Mouse (Mus musculus) thymus, adult 2 months (tissue): ENCODE results near the gene Pik3c2a. TPM values are rescaled to one million over a fixed set of nuclear protein-coding genes. Genes with fewer than 3 reads are reported as not detected.
A peak's percentile ranks its signal among the peaks of the same experiment; 100 is the strongest.

ENCODE experiments used
- DNase-seq: peaks from one replicate; pipeline ENCODE4 v3.0.0; 2021
- H3K27ac ChIP-seq: fragments of 200-500 bp; 2 replicates; pipeline ENCODE4 v1.5.1; 2012; ENCODE audit warnings: low read length, control low read depth; ENCODE audit not compliant: control insufficient read depth, insufficient read depth
- H3K27me3 ChIP-seq: fragments of 200-500 bp; 2 replicates; pipeline ENCODE4 v1.6.1; 2012; ENCODE audit warnings: mild to moderate bottlenecking, low read length, moderate library complexity, mixed read lengths; ENCODE audit not compliant: control insufficient read depth, insufficient read depth
- H3K36me3 ChIP-seq: fragments of 200-500 bp; 2 replicates; pipeline ENCODE4 v1.6.1; 2012; ENCODE audit warnings: mild to moderate bottlenecking, low read length, moderate library complexity; ENCODE audit not compliant: control insufficient read depth, insufficient read depth
- H3K4me1 ChIP-seq: fragments of 200-500 bp; replicated peaks from 2 replicates; pipeline ENCODE4 v1.6.1; 2012; ENCODE audit warnings: low read length; ENCODE audit not compliant: control insufficient read depth, insufficient read depth
- H3K4me3 ChIP-seq: fragments of 200-500 bp; 2 replicates; pipeline ENCODE4 v1.5.1; 2012; ENCODE audit warnings: mild to moderate bottlenecking, low read length, control low read depth, moderate library complexity; ENCODE audit not compliant: control insufficient read depth, insufficient read depth
- CTCF ChIP-seq: fragments of 200-500 bp; IDR thresholded peaks from 2 replicates; pipeline ENCODE4 v1.5.1; 2012; ENCODE audit warnings: mild to moderate bottlenecking, control low read depth, low read length, moderate library complexity, borderline replicate concordance; ENCODE audit not compliant: control insufficient read depth, poor library complexity, insufficient read depth; ENCODE audit errors: extremely low read depth
- POLR2A ChIP-seq: fragments of 200-500 bp; IDR thresholded peaks from 2 replicates; pipeline ENCODE4 v1.6.1; 2012; ENCODE audit warnings: mild to moderate bottlenecking, low read length, control low read depth, moderate library complexity; ENCODE audit not compliant: control insufficient read depth, poor library complexity, insufficient read depth; ENCODE audit errors: extremely low read depth
- WGBS: fragments of 180-500 bp; shearing (Covaris S2); methylation state at CpG from one replicate; pipeline ENCODE4 v1.1.7; 2018; 5-methylcytosine and 5-hydroxymethylcytosine counted together
- polyA plus RNA-seq: library from polyadenylated mRNA; depleted of rRNA; stranded (reverse); fragments of >200 nt; gene quantifications from 2 replicates; pipeline ENCODE4 v1.2.3, GENCODE M21; 2012

Pik3c2a gene
- polyA plus RNA-seq, 1 experiment, result 5.0 TPM

- TF ChIP-seq CTCF (no peak), POLR2A (no peak)
- H3K36me3 ChIP-seq, result peaks cover 27% of the 10 kb centered on the region
- no peak overlapping the region for H3K4me3 ChIP-seq
- peak; percentile 75 for DNase-seq
- 44% methylated on average over 1 of the region's 1 CpGs for WGBS
- no peak overlapping the region for H3K27ac ChIP-seq
- no peaks in the 10 kb centered on the region for H3K27me3 ChIP-seq
- peaks cover 5% of the 10 kb centered on the region for H3K4me1 ChIP-seq
Observed at GRCm38 (mm10) chr7:116336226-116336625, 107.0 kb downstream of the Pik3c2a start.

GRCm38 (mm10) chr7:116335133-116335532 is 108.1 kb downstream of the Pik3c2a start:
- Histone ChIP-seq H3K36me3 (peaks cover 34% of the 10 kb centered on the region), H3K27me3 (no peaks in the 10 kb centered on the region), H3K4me3 (no peak overlapping the region), H3K4me1 (peaks cover 5% of the 10 kb centered on the region), H3K27ac (no peak overlapping the region)
- TF ChIP-seq CTCF, result no peak
- no peak for TF ChIP-seq POLR2A
- no peak for DNase-seq
- 86% methylated on average over 6 of the region's 6 CpGs for WGBS

GRCm38 (mm10) chr7:116334669-116335038 is 108.6 kb downstream of the Pik3c2a start:
- TF ChIP-seq POLR2A (no peak), CTCF (no peak)
- no peaks in the 10 kb centered on the region for H3K27me3 ChIP-seq
- H3K36me3 ChIP-seq, result peaks cover 30% of the 10 kb centered on the region
- peaks cover 5% of the 10 kb centered on the region for H3K4me1 ChIP-seq
- H3K27ac ChIP-seq, result peak overlapping the region; percentile 61
- whole genome bisulfite sequencing, result 14% methylated on average over 8 of the region's 8 CpGs
- no peak for DNase-seq
- H3K4me3 ChIP-seq, result peak overlapping the region; percentile 87

GRCm38 (mm10) chr7:116333713-116334668 is 109.3 kb downstream of the Pik3c2a start, which contains the start of gene Rps13:
TSS of gene Rps13 (minus strand) at chr7:116334195.
- peak; percentile 26; the same call in 1 of the 2 replicates for TF ChIP-seq CTCF
- peak; percentile 94; the same call in 1 of the 2 replicates for TF ChIP-seq POLR2A
- peaks cover 5% of the 10 kb centered on the region for H3K4me1 ChIP-seq
- DNase-seq, result peak; percentile 97
- WGBS, result under 1% methylated on average over 78 of the region's 78 CpGs
- no peaks in the 10 kb centered on the region for H3K27me3 ChIP-seq
- H3K27ac ChIP-seq, result peak within 1 kb of the TSS; percentile 61
- H3K36me3 ChIP-seq, result peaks cover 25% of the 10 kb centered on the region
- peak within 1 kb of the TSS; percentile 87 for H3K4me3 ChIP-seq

GRCm38 (mm10) chr7:116331246-116331645 is 112.0 kb downstream of the Pik3c2a start:
- no peak for TF ChIP-seq CTCF
- no peak for TF ChIP-seq POLR2A
- 93% methylated on average over 2 of the region's 2 CpGs for WGBS
- DNase-seq, result no peak

GRCm38 (mm10) chr7:116329858-116330257 is 113.4 kb downstream of the Pik3c2a start:
- Histone ChIP-seq H3K27ac (no peak overlapping the region), H3K36me3 (peaks cover 25% of the 10 kb centered on the region), H3K4me3 (no peak overlapping the region), H3K4me1 (peaks cover 7% of the 10 kb centered on the region), H3K27me3 (no peaks in the 10 kb centered on the region)
- WGBS, result 97% methylated on average over 4 of the region's 4 CpGs
- no peak for TF ChIP-seq CTCF
- no peak for TF ChIP-seq POLR2A
- DNase-seq, result no peak

More at GRCm38 (mm10) chr7:116331246-116331645, 112.0 kb downstream of the Pik3c2a start:
- Histone ChIP-seq H3K27me3 (no peaks in the 10 kb centered on the region), H3K27ac (no peak overlapping the region), H3K4me1 (peaks cover 7% of the 10 kb centered on the region), H3K36me3 (peaks cover 25% of the 10 kb centered on the region), H3K4me3 (no peak overlapping the region)
